33 mouse cellular contexts compared by ENCODE assay signal in the genomic region with DNA sequence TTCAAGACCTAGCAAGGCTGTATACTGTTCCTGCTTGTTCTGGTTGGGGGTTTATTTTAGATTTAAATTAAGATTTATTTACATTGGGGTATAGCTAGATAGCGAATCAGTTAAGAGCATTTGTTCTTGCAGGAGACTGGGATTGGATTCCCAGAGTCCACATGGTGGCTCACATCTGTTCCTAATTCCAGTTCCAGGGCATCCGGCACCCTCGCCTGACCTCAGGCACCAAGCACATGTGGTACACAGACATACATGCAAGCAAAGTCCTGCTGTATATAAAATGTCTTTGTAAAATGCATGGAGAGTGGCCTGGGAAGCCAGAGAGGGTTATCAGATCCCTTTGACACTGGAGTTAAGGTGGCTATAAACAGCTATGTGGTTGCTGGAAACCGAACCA. TPM values are rescaled to one million over a fixed set of nuclear protein-coding genes. Genes with fewer than 3 reads are reported as not detected.
DNase-seq lines count a peak whose midpoint lies in the region; ATAC-seq and TF ChIP-seq lines count a peak whose summit lies in the region.
"Had no signal": no experiment of that assay in that cellular context is flagged by ENCODE, and none has a peak within 500 bp of the region (broad histone marks: within the 10 kb centered on the region; RNA-seq: fewer than 3 reads in every experiment).

No protein-coding gene starts in this region.

- H3K9ac ChIP-seq in liver, adult 2 months (ENCODE audit: low read depth, low read length) = no peak overlapping the region
- no peak overlapping the region for H3K9ac ChIP-seq in embryonic facial prominence, embryonic 11.5 days (replicated peaks; ENCODE audit: low read length)
- H3K9ac ChIP-seq in limb, embryonic 12.5 days (replicated peaks) = no peak overlapping the region
- H3K9ac ChIP-seq in intestine, postnatal 0 days (ENCODE audit: low read depth, low read length) = no peak overlapping the region
- H3K9ac ChIP-seq: forebrain, postnatal 0 days; hindbrain, embryonic 12.5 days; kidney, embryonic 15.5 days had no signal

- H3K9me3 ChIP-seq in embryonic facial prominence, embryonic 11.5 days (replicated peaks; ENCODE audit: control insufficient read depth, low read length) = no peaks in the 10 kb centered on the region
- no peaks in the 10 kb centered on the region for H3K9me3 ChIP-seq in limb, embryonic 12.5 days
- H3K9me3 ChIP-seq in intestine, postnatal 0 days (ENCODE audit: control insufficient read depth) = no peaks in the 10 kb centered on the region
- H3K9me3 ChIP-seq: hindbrain, embryonic 12.5 days; kidney, embryonic 15.5 days had no signal

- no peak for TF ChIP-seq CTCF in liver, adult 2 months (IDR thresholded peaks at IDR 0.05; ENCODE audit: low read depth, low read length)
- TF ChIP-seq CTCF in intestine, postnatal 0 days (IDR thresholded peaks at IDR 0.05; ENCODE audit: low read depth) = no peak

- H3K4me2 ChIP-seq in embryonic facial prominence, embryonic 11.5 days (ENCODE audit: low read depth, low read length) = no peak overlapping the region
- H3K4me2 ChIP-seq in limb, embryonic 12.5 days = no peak overlapping the region
- H3K4me2 ChIP-seq in intestine, postnatal 0 days (replicated peaks; ENCODE audit: low read depth) = no peak overlapping the region
- H3K4me2 ChIP-seq: hindbrain, embryonic 12.5 days; kidney, embryonic 15.5 days had no signal

- H3K27ac ChIP-seq in liver, adult 2 months (replicated peaks; ENCODE audit: insufficient read depth, low read depth, low read length) = peak overlapping the region; percentile 93
- no peak overlapping the region for H3K27ac ChIP-seq in embryonic facial prominence, embryonic 11.5 days (replicated peaks; ENCODE audit: low read depth, low read length)
- H3K27ac ChIP-seq in limb, embryonic 12.5 days = 0 out of 2 replicates have a peak overlapping the region, but pooled peaks have one; percentile 29
- no peak overlapping the region for H3K27ac ChIP-seq in intestine, postnatal 0 days (ENCODE audit: low read depth, low read length)
- H3K27ac ChIP-seq: hindbrain, embryonic 12.5 days; macrophage; stomach, postnatal 0 days had no signal

- peaks cover 38% of the 10 kb centered on the region for H3K4me1 ChIP-seq in liver, adult 2 months (ENCODE audit: control insufficient read depth, insufficient read depth, low read length)
- no peaks in the 10 kb centered on the region for H3K4me1 ChIP-seq in embryonic facial prominence, embryonic 11.5 days (ENCODE audit: control insufficient read depth, insufficient read depth, low read length)
- no peaks in the 10 kb centered on the region for H3K4me1 ChIP-seq in limb, embryonic 12.5 days (replicated peaks)
- peaks cover 5% of the 10 kb centered on the region; the same call in 1 of the 2 replicates for H3K4me1 ChIP-seq in intestine, postnatal 0 days (replicated peaks; ENCODE audit: control insufficient read depth, insufficient read depth, low read length)
- H3K4me1 ChIP-seq: hindbrain, embryonic 12.5 days had no signal

- H3K27me3 ChIP-seq in liver, adult 2 months (ENCODE audit: control insufficient read depth, insufficient read depth, low read length) = no peaks in the 10 kb centered on the region
- H3K27me3 ChIP-seq in embryonic facial prominence, embryonic 11.5 days (ENCODE audit: control insufficient read depth, insufficient read depth, low read length) = no peaks in the 10 kb centered on the region
- no peaks in the 10 kb centered on the region for H3K27me3 ChIP-seq in limb, embryonic 12.5 days
- H3K27me3 ChIP-seq in intestine, postnatal 0 days (replicated peaks; ENCODE audit: control insufficient read depth, insufficient read depth, low read length) = no peaks in the 10 kb centered on the region
- H3K27me3 ChIP-seq: hindbrain, embryonic 12.5 days; kidney, embryonic 15.5 days; Patski had no signal

- no peak overlapping the region for H3K4me3 ChIP-seq in liver, adult 2 months (ENCODE audit: insufficient read depth, low read depth, low read length)
- no peak overlapping the region for H3K4me3 ChIP-seq in embryonic facial prominence, embryonic 11.5 days (ENCODE audit: low read depth, low read length)
- no peak overlapping the region for H3K4me3 ChIP-seq in limb, embryonic 12.5 days (replicated peaks)
- H3K4me3 ChIP-seq in intestine, postnatal 0 days (ENCODE audit: low read depth, low read length) = no peak overlapping the region
- H3K4me3 ChIP-seq: erythroblast, embryonic 14.5 days; hindbrain, embryonic 12.5 days; kidney, embryonic 15.5 days had no signal

- 92% methylated on average over 4 of the region's 4 CpGs for WGBS in liver, adult 2 months
- 39% methylated on average over 4 of the region's 4 CpGs for WGBS in embryonic facial prominence, embryonic 11.5 days
- 18% methylated on average over 4 of the region's 4 CpGs for WGBS in limb, embryonic 12.5 days
- WGBS in intestine, postnatal 0 days = 94% methylated on average over 4 of the region's 4 CpGs

- no peak for TF ChIP-seq POLR2A in liver, adult 2 months (IDR thresholded peaks at IDR 0.05; ENCODE audit: extremely low read depth, insufficient read depth, low read length)

- ATAC-seq in embryonic facial prominence, embryonic 11.5 days (replicated peaks; ENCODE audit: insufficient number of reproducible peaks, low FRiP score, low TSS enrichment, low read depth) = no peak
- peak; percentile 42; the same call in 1 of the 2 replicates for ATAC-seq in limb, embryonic 12.5 days (ENCODE audit: insufficient number of reproducible peaks, insufficient read depth, low FRiP score, low TSS enrichment, low read depth)
- no peak for ATAC-seq in intestine, postnatal 0 days
- ATAC-seq: forebrain, postnatal 0 days; lung, postnatal 0 days had no signal

- H3K36me3 ChIP-seq in liver, adult 2 months (ENCODE audit: control insufficient read depth, insufficient read depth, low read length) = peaks cover 31% of the 10 kb centered on the region
- H3K36me3 ChIP-seq in embryonic facial prominence, embryonic 11.5 days (replicated peaks; ENCODE audit: control insufficient read depth, insufficient read depth, low read depth, low read length) = peaks cover 18% of the 10 kb centered on the region
- peaks cover 87% of the 10 kb centered on the region for H3K36me3 ChIP-seq in limb, embryonic 12.5 days
- H3K36me3 ChIP-seq in intestine, postnatal 0 days (ENCODE audit: control insufficient read depth, insufficient read depth) = peaks cover 56% of the 10 kb centered on the region

- H3K79me2 ChIP-seq in liver, adult 2 months (ENCODE audit: control insufficient read depth, insufficient read depth, low read length) = no peaks in the 10 kb centered on the region

- DNase-seq in liver, adult 2 months (ENCODE audit: extremely low read depth, low read depth, low spot score) = no peak
- no peak for DNase-seq in liver
- DNase-seq in embryo, embryonic 10.5 days (ENCODE audit: low spot score) = peak; percentile 73
- DNase-seq in embryonic facial prominence, embryonic 11.5 days (ENCODE audit: low spot score) = peak; percentile 85
- DNase-seq in layer of hippocampus, adult 9-10 months (ENCODE audit: low spot score) = no peak
- no peak for DNase-seq in lung, postnatal 10 days
- DNase-seq: adrenal gland, postnatal 14 days; cerebellum, adult 11 months; cerebellum, adult 9-11 months; forebrain, postnatal 0 days; gastrocnemius, postnatal 14 days; heart, postnatal 14 days; kidney, adult 11 months; kidney, postnatal 25 days; lung, adult 18-20 months; midbrain, embryonic 14.5 days; right cerebral cortex, postnatal 4 days; thymus, adult 18-20 months; thymus, postnatal 36 days had no signal

RNA-seq across cellular contexts. Expression of gene Il17rb, which starts 13.7 kb away (rescaled TPM):
- 7.7 and 11.5 TPM in 2 replicates for total RNA-seq in liver, adult 2 months (2014; rRNA removed)
- polyA plus RNA-seq in liver, adult 2 months (2012; rRNA removed) = 3.1 and 8.2 TPM in 2 replicates
- 0.77 and 1.1 TPM in 2 replicates for polyA plus RNA-seq in embryonic facial prominence, embryonic 11.5 days (2014; fragmentation: Nextera tagmentation; extraction: Ambion mirVana)
- 0.40 and 1.3 TPM in 2 replicates for polyA plus RNA-seq in limb, embryonic 12.5 days (2016; fragmentation: Nextera tagmentation; extraction: Ambion mirVana)
- 0.41 and 0.65 TPM in 2 replicates for polyA plus RNA-seq in intestine, postnatal 0 days (2015; fragmentation: Nextera tagmentation; extraction: Ambion mirVana)
- total RNA-seq: megakaryocyte-erythroid progenitor cell, adult 5-6 weeks; monocyte, adult 5-6 weeks; neutrophil, adult 5-6 weeks had no signal
- polyA plus RNA-seq: erythroblast, embryonic 14.5 days; macrophage had no signal

RNA-seq across cellular contexts. Expression of gene Chdh, which starts 13.8 kb away (rescaled TPM):
- 48.1 and 73.5 TPM in 2 replicates for total RNA-seq in liver, adult 2 months (2014; rRNA removed)
- 66.2 and 75.5 TPM in 2 replicates for polyA plus RNA-seq in liver, adult 2 months (2012; rRNA removed)
- not detected in 2 replicates for polyA plus RNA-seq in embryonic facial prominence, embryonic 11.5 days (2014; fragmentation: Nextera tagmentation; extraction: Ambion mirVana)
- 0.24 and 0.49 TPM in 2 replicates for polyA plus RNA-seq in limb, embryonic 12.5 days (2016; fragmentation: Nextera tagmentation; extraction: Ambion mirVana)
- polyA plus RNA-seq in intestine, postnatal 0 days (2015; fragmentation: Nextera tagmentation; extraction: Ambion mirVana) = 1.1 and 1.4 TPM in 2 replicates
- total RNA-seq: MEL; monocyte, adult 5-6 weeks had no signal
- polyA plus RNA-seq: erythroblast, embryonic 14.5 days; forebrain, embryonic 11.5 days had no signal

RNA-seq across cellular contexts. Expression of gene Actr8, which starts 16.8 kb away (rescaled TPM):
- total RNA-seq in liver, adult 2 months (2014; rRNA removed) = 35.6 and 37.3 TPM in 2 replicates
- polyA plus RNA-seq in liver, adult 2 months (2012; rRNA removed) = 10.5 and 11.3 TPM in 2 replicates
- 68.4 TPM in 2 replicates for polyA plus RNA-seq in embryonic facial prominence, embryonic 11.5 days (2014; fragmentation: Nextera tagmentation; extraction: Ambion mirVana)
- 77.4 and 78.1 TPM in 2 replicates for polyA plus RNA-seq in limb, embryonic 12.5 days (2016; fragmentation: Nextera tagmentation; extraction: Ambion mirVana)
- polyA plus RNA-seq in intestine, postnatal 0 days (2015; fragmentation: Nextera tagmentation; extraction: Ambion mirVana) = 20.1 and 21.6 TPM in 2 replicates

RNA-seq across cellular contexts. Expression of gene Selenok, which starts 26.9 kb away (rescaled TPM):
- total RNA-seq in liver, adult 2 months (2014; rRNA removed) = 91.5 and 106 TPM in 2 replicates
- polyA plus RNA-seq in liver, adult 2 months (2012; rRNA removed) = 35.8 and 40.8 TPM in 2 replicates
- polyA plus RNA-seq in embryonic facial prominence, embryonic 11.5 days (2014; fragmentation: Nextera tagmentation; extraction: Ambion mirVana) = 231 and 242 TPM in 2 replicates
- polyA plus RNA-seq in limb, embryonic 12.5 days (2016; fragmentation: Nextera tagmentation; extraction: Ambion mirVana) = 260 and 271 TPM in 2 replicates
- polyA plus RNA-seq in intestine, postnatal 0 days (2015; fragmentation: Nextera tagmentation; extraction: Ambion mirVana) = 313 and 318 TPM in 2 replicates

Comparison
In these comparisons a context has a peak if more than half of its experiments do, and no peak if none do; other contexts are left out.
1. DNase-seq: peak in embryo, embryonic 10.5 days (single experiment) and embryonic facial prominence, embryonic 11.5 days (single experiment); none in liver, adult 2 months (single experiment), liver (single experiment), layer of hippocampus, adult 9-10 months (single experiment) and lung, postnatal 10 days (single experiment).
2. H3K27ac ChIP-seq: peak in liver, adult 2 months (single experiment) and limb, embryonic 12.5 days (single experiment); none in embryonic facial prominence, embryonic 11.5 days (single experiment) and intestine, postnatal 0 days (single experiment).
3. RNA of gene Chdh, which starts 13.8 kb away (polyA plus RNA-seq): 66.2 to 75.5 TPM in liver, adult 2 months; 1.1 to 1.4 TPM in intestine, postnatal 0 days, 0.24 to 0.49 TPM in limb, embryonic 12.5 days and not detected in embryonic facial prominence, embryonic 11.5 days; every median in the first group is over 10 times any median in the second.